Mouse (Mus musculus) intestine, embryonic 16.5 days (tissue): ENCODE measurements around the gene Svs6. TPM values are rescaled to one million over a fixed set of nuclear protein-coding genes. Genes with fewer than 3 reads are reported as not detected.
"Not testable (repeated sequence)": the region's sequence is repeated elsewhere in the genome, so short reads cannot be mapped to it uniquely, and the experiment has no call there.

Source experiments
- ATAC-seq: fragments of 200-750 bp; cut with Nextera tagmentation; 2 replicates; pipeline ENCODE4 v1.8.0; 2017; ENCODE audit warnings: moderate TSS enrichment, moderate library complexity
- H3K27ac ChIP-seq: fragments of 300-500 bp; sonication (generic); 2 replicates; pipeline ENCODE4 v1.5.1; 2014; ENCODE audit warnings: mild to moderate bottlenecking, low read length
- H3K27me3 ChIP-seq: fragments of 300-500 bp; sonication (generic); replicated peaks from 2 replicates; pipeline ENCODE4 v1.6.1; 2014; ENCODE audit warnings: low read length, control low read depth, mixed read lengths; ENCODE audit not compliant: control insufficient read depth, insufficient read depth
- H3K36me3 ChIP-seq: fragments of 300-500 bp; sonication (generic); 2 replicates; pipeline ENCODE4 v1.6.1; 2014; ENCODE audit warnings: low read length, control low read depth; ENCODE audit not compliant: control insufficient read depth, insufficient read depth
- H3K4me1 ChIP-seq: fragments of 300-500 bp; sonication (generic); 2 replicates; pipeline ENCODE4 v1.6.1; 2014; ENCODE audit warnings: low read length, control low read depth, mixed read lengths; ENCODE audit not compliant: control insufficient read depth, insufficient read depth
- H3K4me2 ChIP-seq: fragments of 300-500 bp; sonication (generic); 2 replicates; pipeline ENCODE4 v1.6.1; 2014; ENCODE audit warnings: low read depth, low read length, control low read depth
- H3K4me3 ChIP-seq: fragments of 300-500 bp; sonication (generic); 2 replicates; pipeline ENCODE4 v1.5.1; 2014; ENCODE audit warnings: mild to moderate bottlenecking, low read length
- H3K9ac ChIP-seq: fragments of 300-500 bp; sonication (generic); 2 replicates; pipeline ENCODE4 v1.6.1; 2014; ENCODE audit warnings: low read depth, low read length
- H3K9me3 ChIP-seq: fragments of 300-500 bp; sonication (generic); 2 replicates; pipeline ENCODE4 v1.6.1; 2016; ENCODE audit warnings: low read length, control low read depth; ENCODE audit not compliant: control insufficient read depth
- WGBS: fragments of 180-500 bp; shearing (Covaris S2); extraction: QIAGEN DNeasy Blood & Tissue Kit; methylation state at CpG from one replicate; pipeline ENCODE4 v1.1.7; 2014; 5-methylcytosine and 5-hydroxymethylcytosine counted together
- polyA plus RNA-seq: library from polyadenylated mRNA; unstranded; fragments of >200 nt; fragmentation: Nextera tagmentation; extraction: Ambion mirVana; gene quantifications from 2 replicates; pipeline ENCODE4 v1.2.1, GENCODE M21; 2015

Gene Svs6
- polyA plus RNA-seq, result not detected in 2 replicates

- H3K4me3 ChIP-seq, H3K9ac ChIP-seq, H3K4me1 ChIP-seq, H3K4me2 ChIP-seq, H3K27ac ChIP-seq, ATAC-seq, H3K9me3 ChIP-seq, H3K27me3 ChIP-seq, H3K36me3 ChIP-seq: not testable (repeated sequence)
- 68% methylated on average over 1 of the region's 1 CpGs for WGBS
These were observed at the start of gene Svs6 for GRCm38 (mm10) chr2:164316451-164316850. Gene Svs6, plus strand, starts transcription at chr2:164316751.

GRCm38 (mm10) chr2:164278359-164278758 is 38.2 kb upstream of the Svs6 start, which contains the start of gene Svs4:
Gene Svs4, minus strand, starts transcription at chr2:164278459.
- Histone ChIP-seq H3K4me3 (no peak within 1 kb of the TSS), H3K4me2 (no peak within 1 kb of the TSS), H3K9me3 (no peaks in the 10 kb centered on the region), H3K27ac (no peak within 1 kb of the TSS), H3K27me3 (no peaks in the 10 kb centered on the region), H3K36me3 (no peaks in the 10 kb centered on the region), H3K9ac (no peak within 1 kb of the TSS), H3K4me1 (no peaks in the 10 kb centered on the region)
- WGBS, result 87% methylated on average over 4 of the region's 4 CpGs
- no peak for ATAC-seq

GRCm38 (mm10) chr2:164288968-164289367 is 27.6 kb upstream of the Svs6 start, which contains the start of gene Svs3a:
Gene Svs3a, plus strand, starts transcription at chr2:164289268.
- not testable (repeated sequence) for H3K4me1 ChIP-seq, H3K27me3 ChIP-seq, H3K27ac ChIP-seq, H3K4me3 ChIP-seq, ATAC-seq, H3K9ac ChIP-seq, H3K36me3 ChIP-seq, H3K4me2 ChIP-seq, H3K9me3 ChIP-seq
- 48% methylated on average over 1 of the region's 1 CpGs for WGBS

GRCm38 (mm10) chr2:164312599-164312998 is 4.0 kb upstream of the Svs6 start:
- 77% methylated on average over 5 of the region's 5 CpGs for WGBS
- no peaks in the 10 kb centered on the region for H3K9me3 ChIP-seq
- no peaks in the 10 kb centered on the region for H3K27me3 ChIP-seq
- no peak overlapping the region for H3K27ac ChIP-seq
- H3K4me1 ChIP-seq, result no peaks in the 10 kb centered on the region
- no peak overlapping the region for H3K9ac ChIP-seq
- H3K4me2 ChIP-seq, result no peak overlapping the region
- H3K36me3 ChIP-seq, result no peaks in the 10 kb centered on the region
- no peak for ATAC-seq
- H3K4me3 ChIP-seq, result no peak overlapping the region

GRCm38 (mm10) chr2:164315460-164315859 is 1.1 kb upstream of the Svs6 start:
- not testable (repeated sequence) for H3K27ac ChIP-seq, ATAC-seq

GRCm38 (mm10) chr2:164320983-164321382 is 4.4 kb downstream of the Svs6 start:
- Histone ChIP-seq H3K4me2 (no peak overlapping the region), H3K9me3 (no peaks in the 10 kb centered on the region), H3K27ac (no peak overlapping the region), H3K4me1 (no peaks in the 10 kb centered on the region), H3K4me3 (no peak overlapping the region), H3K27me3 (no peaks in the 10 kb centered on the region), H3K9ac (no peak overlapping the region), H3K36me3 (no peaks in the 10 kb centered on the region)
- WGBS, result 74% methylated on average over 6 of the region's 6 CpGs
- no peak for ATAC-seq

More at GRCm38 (mm10) chr2:164315460-164315859, 1.1 kb upstream of the Svs6 start:
- not testable (repeated sequence) for H3K36me3 ChIP-seq, H3K4me3 ChIP-seq, H3K27me3 ChIP-seq, H3K9ac ChIP-seq, H3K4me2 ChIP-seq, H3K9me3 ChIP-seq, H3K4me1 ChIP-seq

- WGBS, result 73% methylated on average over 3 of the region's 3 CpGs
- H3K27me3 ChIP-seq, ATAC-seq, H3K4me3 ChIP-seq, H3K9me3 ChIP-seq, H3K9ac ChIP-seq, H3K27ac ChIP-seq, H3K36me3 ChIP-seq, H3K4me1 ChIP-seq, H3K4me2 ChIP-seq: not testable (repeated sequence)
These were observed 15.9 kb downstream of the Svs6 start, which contains the start of gene Svs5 for GRCm38 (mm10) chr2:164332440-164332839. Gene Svs5, plus strand, starts transcription at chr2:164332740.

- H3K27me3 ChIP-seq, H3K36me3 ChIP-seq, H3K9me3 ChIP-seq, H3K4me1 ChIP-seq, H3K4me3 ChIP-seq, H3K4me2 ChIP-seq, H3K27ac ChIP-seq, ATAC-seq, H3K9ac ChIP-seq: not testable (repeated sequence)
- 73% methylated on average over 1 of the region's 1 CpGs for WGBS
These were observed 27.2 kb downstream of the Svs6 start for GRCm38 (mm10) chr2:164343732-164344131.

- H3K36me3 ChIP-seq, ATAC-seq, H3K27ac ChIP-seq, H3K27me3 ChIP-seq, H3K9me3 ChIP-seq, H3K4me2 ChIP-seq, H3K9ac ChIP-seq, H3K4me3 ChIP-seq, H3K4me1 ChIP-seq: not testable (repeated sequence)
These were observed 31.1 kb downstream of the Svs6 start for GRCm38 (mm10) chr2:164347697-164348096.

GRCm38 (mm10) chr2:164348980-164349379 is 32.4 kb downstream of the Svs6 start:
- Histone ChIP-seq H3K27ac (no peak overlapping the region), H3K36me3 (no peaks in the 10 kb centered on the region), H3K4me3 (no peak overlapping the region), H3K4me2 (no peak overlapping the region), H3K9me3 (no peaks in the 10 kb centered on the region), H3K27me3 (no peaks in the 10 kb centered on the region), H3K9ac (no peak overlapping the region), H3K4me1 (no peaks in the 10 kb centered on the region)
- 88% methylated on average over 3 of the region's 3 CpGs for WGBS
- ATAC-seq, result no peak
